Mouse (Mus musculus) neutrophil, adult 59 days (primary cell): ENCODE results near the gene Zfp937. TPM values are rescaled to one million over a fixed set of nuclear protein-coding genes. Genes with fewer than 3 reads are reported as not detected.

Experiments used
- total RNA-seq, 2 experiments: library from RNA; stranded (reverse); gene quantifications; 1 replicate in 1 of 2; 2 replicates in 1 of 2; pipeline ENCODE4 v1.2.4; 2023

The Zfp937 gene
- total RNA-seq, result under 1 TPM; 0.64 to 0.77 TPM

GRCm38 (mm10) chr2:150217600-150218362, at the start of gene Zfp937:
Gene Zfp937 (plus strand): TSS chr2:150218073.

GRCm38 (mm10) chr2:150179579-150179978, 38.3 kb upstream of the Zfp937 start, which contains the start of gene Gm10770:
Gene Gm10770 (minus strand): TSS chr2:150179679.

DNA sequence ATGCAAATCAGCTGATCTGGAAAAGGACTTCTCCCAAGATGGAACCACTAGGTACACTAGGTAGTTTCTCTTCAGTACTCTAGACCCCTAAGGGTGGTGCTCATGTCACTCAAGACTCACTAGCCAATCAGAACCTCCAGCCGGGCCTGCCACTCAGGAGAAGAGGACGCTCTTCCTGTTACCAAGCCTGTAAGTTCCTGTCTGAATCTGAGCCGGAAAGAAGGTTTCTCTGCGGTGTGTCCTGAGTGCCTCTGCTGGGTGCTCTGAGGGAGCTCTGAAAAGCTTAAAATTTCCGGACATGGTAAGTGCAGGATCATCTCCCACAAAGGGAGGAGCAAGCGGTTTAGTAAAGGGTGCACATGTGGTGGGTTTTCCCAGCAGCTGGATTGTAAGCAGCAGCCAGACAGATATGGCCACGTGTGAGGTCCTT, 36.3 kb upstream of the Zfp937 start, which contains the start of gene Gm14139:
Gene Gm14139, plus strand, starts transcription at position 186 of the 430 bp plus-strand sequence.

DNA sequence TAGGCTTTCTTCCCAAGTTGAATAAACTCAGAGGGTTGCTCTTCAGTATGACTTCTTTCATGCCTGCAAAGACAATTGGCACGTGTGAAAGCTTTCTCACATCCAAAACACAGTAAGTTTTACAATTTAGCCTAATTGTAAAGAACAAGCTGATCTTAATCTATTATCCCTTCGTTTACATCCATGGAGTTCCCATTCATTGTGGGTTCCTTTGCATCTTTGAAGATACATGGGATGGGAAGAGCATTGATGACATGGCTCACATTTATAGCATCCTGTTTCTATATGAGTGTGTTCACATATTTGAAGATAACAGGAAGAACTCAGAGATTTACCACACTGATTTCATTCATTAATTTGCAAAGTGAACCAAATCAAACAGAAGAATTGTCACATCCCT, 37.6 kb downstream of the Zfp937 start, which contains the start of gene Gm21994:
Gene Gm21994, minus strand, starts transcription at position 101 of the 400 bp plus-strand sequence.

DNA sequence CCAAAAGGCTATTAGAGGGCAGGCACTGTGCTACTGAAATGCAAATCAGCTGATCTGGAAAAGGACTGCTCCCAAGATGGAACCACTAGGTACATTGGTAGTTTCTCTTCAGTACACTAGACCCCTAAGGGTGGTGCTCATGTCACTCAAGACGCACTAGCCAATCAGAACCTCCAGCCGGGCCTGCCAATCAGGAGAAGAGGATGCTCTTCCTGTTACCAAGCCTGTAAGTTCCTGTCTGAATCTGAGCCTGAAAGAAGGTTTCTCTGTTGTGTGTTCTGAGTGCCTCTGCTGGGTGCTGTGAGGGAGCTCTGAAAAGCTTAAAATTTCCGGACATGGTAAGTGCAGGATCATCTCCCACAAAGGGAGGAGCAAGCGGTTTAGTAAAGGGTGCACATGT, 39.4 kb downstream of the Zfp937 start, which contains the start of gene Gm14124:
Gene Gm14124, plus strand, starts transcription at position 227 of the 400 bp plus-strand sequence.

Other genes starting within 250 kb of the Zfp937 start
- gene Zfp120, start 81.4 kb upstream of the Zfp937 start, total RNA-seq, result 1 to 10 TPM; 6.5 to 6.9 TPM
- gene Gm10770, start 38.4 kb upstream of the Zfp937 start, total RNA-seq, result not detected
- gene Gm14139, start 36.3 kb upstream of the Zfp937 start, total RNA-seq, result not detected
- 1 to 10 TPM; 2.4 to 4.5 TPM for gene Gm21994, start 37.5 kb downstream of the Zfp937 start, total RNA-seq
- not detected for gene Gm14124, start 39.4 kb downstream of the Zfp937 start, total RNA-seq
- not detected for gene Gm10130, start 105.6 kb downstream of the Zfp937 start, total RNA-seq
- 1 to 10 TPM in 1 of 2 experiments, under 1 TPM in 1; 0.56 to 2.2 TPM for gene 3300002I08Rik, start 144.7 kb downstream of the Zfp937 start, total RNA-seq
- gene Zfp442, start 233.4 kb downstream of the Zfp937 start, total RNA-seq, result under 1 TPM; 0.36 to 0.73 TPM